Comparison of ENCODE assay signal across 11 mouse cellular contexts in the genomic region with DNA sequence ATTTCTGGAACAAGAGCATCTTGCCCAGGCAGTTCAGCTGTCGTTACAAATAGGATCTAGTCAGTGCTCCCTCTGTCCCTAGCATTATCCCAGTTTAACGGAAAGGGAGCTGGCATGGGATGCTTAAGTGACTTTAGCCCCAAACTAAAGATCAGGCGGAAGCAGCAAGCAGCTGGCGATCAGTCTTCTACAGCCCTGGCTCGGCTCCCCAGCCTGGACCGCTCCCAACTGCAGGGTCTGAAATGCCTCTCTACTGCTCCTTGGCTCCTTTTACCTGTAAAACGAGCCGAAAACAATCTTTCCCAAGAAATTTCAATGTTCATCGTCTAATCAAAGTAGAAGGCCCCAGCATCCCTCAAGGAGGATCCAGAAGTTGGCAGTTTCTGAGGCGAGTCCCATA.
DNase-seq lines count a peak whose midpoint lies in the region; ATAC-seq lines count a peak whose summit lies in the region.
"Had no signal": no experiment of that assay in that cellular context is flagged by ENCODE, and none has a peak within 500 bp of the region (broad histone marks: within the 10 kb centered on the region; RNA-seq: fewer than 3 reads in every experiment).

No protein-coding gene starts in this region.

- H3K9me3 ChIP-seq in forebrain, embryonic 15.5 days, result no peaks in the 10 kb centered on the region
- no peaks in the 10 kb centered on the region for H3K9me3 ChIP-seq in midbrain, embryonic 13.5 days

- peak; percentile 66 for ATAC-seq in forebrain, embryonic 15.5 days (replicated peaks)
- peak; percentile 75 for ATAC-seq in midbrain, embryonic 13.5 days

- intact Hi-C loops in left cerebral cortex, postnatal 4 days (cut with DNase I), result no loop called here
- intact Hi-C loops in left cerebral cortex, postnatal 14 days (cut with DNase I), result no loop called here

- H3K4me3 ChIP-seq in forebrain, embryonic 15.5 days, result peak overlapping the region; percentile 17
- peak overlapping the region; percentile 18 for H3K4me3 ChIP-seq in midbrain, embryonic 13.5 days (replicated peaks)

- peaks cover 20% of the 10 kb centered on the region for H3K4me1 ChIP-seq in forebrain, embryonic 15.5 days
- peaks cover 20% of the 10 kb centered on the region for H3K4me1 ChIP-seq in midbrain, embryonic 13.5 days (replicated peaks)

- no peaks in the 10 kb centered on the region for H3K27me3 ChIP-seq in forebrain, embryonic 15.5 days
- H3K27me3 ChIP-seq in midbrain, embryonic 13.5 days, result peaks cover 5% of the 10 kb centered on the region; the same call in 1 of the 2 replicates

- peak; percentile 90 to 92 for DNase-seq in cerebellum, postnatal 10 days
- no peak for DNase-seq in cerebellum, adult 11 months
- peak; percentile 85 for DNase-seq in left cerebral cortex, postnatal 4 days
- no peak for DNase-seq in left cerebral cortex, postnatal 14 days (ENCODE audit: low spot score in 2 of 2)
- no peak for DNase-seq in thymus, postnatal 4 days
- DNase-seq in spleen, adult 12 weeks (ENCODE audit: low spot score), result no peak
- DNase-seq: gastrocnemius, postnatal 36 days; lung, adult 18-20 months had no signal

- peak overlapping the region; percentile 42 for H3K4me2 ChIP-seq in forebrain, embryonic 15.5 days (replicated peaks)
- H3K4me2 ChIP-seq in midbrain, embryonic 13.5 days (replicated peaks), result peak overlapping the region; percentile 44

- H3K27ac ChIP-seq in forebrain, embryonic 15.5 days (replicated peaks), result peak overlapping the region; percentile 77
- H3K27ac ChIP-seq in midbrain, embryonic 13.5 days, result peak overlapping the region; percentile 68
- H3K27ac ChIP-seq: stomach, postnatal 0 days had no signal

- H3K36me3 ChIP-seq in forebrain, embryonic 15.5 days, result no peaks in the 10 kb centered on the region
- H3K36me3 ChIP-seq in midbrain, embryonic 13.5 days, result no peaks in the 10 kb centered on the region

- WGBS in forebrain, embryonic 15.5 days, result 7% methylated on average over 10 of the region's 10 CpGs
- WGBS in midbrain, embryonic 13.5 days, result 10% methylated on average over 10 of the region's 10 CpGs

- 0 out of 2 replicates have a peak overlapping the region, but pooled peaks have one; percentile 33 for H3K9ac ChIP-seq in forebrain, embryonic 15.5 days (replicated peaks)
- 0 out of 2 replicates have a peak overlapping the region, but pooled peaks have one; percentile 36 for H3K9ac ChIP-seq in midbrain, embryonic 13.5 days (replicated peaks)

Comparison
In these comparisons a context has a peak if more than half of its experiments do, and no peak if none do; other contexts are left out.
1. DNase-seq: peak in cerebellum, postnatal 10 days (2 of 2) and left cerebral cortex, postnatal 4 days (single experiment); none in cerebellum, adult 11 months (single experiment), left cerebral cortex, postnatal 14 days (0 of 2), thymus, postnatal 4 days (single experiment) and spleen, adult 12 weeks (single experiment).